Mouse (Mus musculus) frontal cortex, adult 2 months (tissue): ENCODE results near the gene Traf7. TPM values are rescaled to one million over a fixed set of nuclear protein-coding genes. Genes with fewer than 3 reads are reported as not detected.

Experiments
- polyA plus RNA-seq: library from polyadenylated mRNA; depleted of rRNA; stranded (reverse); fragments of >200 nt; gene quantifications from 2 replicates; pipeline ENCODE4 v1.2.3, GENCODE M21; 2012; rRNA removed

The Traf7 gene
- polyA plus RNA-seq, 1 experiment, result 212 TPM

Other genes starting within 250 kb of the Traf7 start
- 0.90 and 1.0 TPM in 2 replicates for gene Abca17, start 176.9 kb downstream of the Traf7 start, polyA plus RNA-seq
- 44.7 and 47.6 TPM in 2 replicates for gene Abca3, start 176.0 kb downstream of the Traf7 start, polyA plus RNA-seq
- 269 and 276 TPM in 2 replicates for gene Rnps1, start 113.4 kb downstream of the Traf7 start, polyA plus RNA-seq
- 50.0 and 55.9 TPM in 2 replicates for gene Eci1, start 101.3 kb downstream of the Traf7 start, polyA plus RNA-seq
- 18.3 and 22.9 TPM in 2 replicates for gene Dnase1l2, start 84.8 kb downstream of the Traf7 start, polyA plus RNA-seq
- 86.1 and 86.4 TPM in 2 replicates for gene E4f1, start 57.6 kb downstream of the Traf7 start, polyA plus RNA-seq
- 85.4 and 95.8 TPM in 2 replicates for gene Pgp, start 57.5 kb downstream of the Traf7 start, polyA plus RNA-seq
- gene Bricd5, start 54.1 kb downstream of the Traf7 start, polyA plus RNA-seq, result 2.1 and 2.6 TPM in 2 replicates
- 37.9 and 45.7 TPM in 2 replicates for gene Mlst8, start 48.9 kb downstream of the Traf7 start, polyA plus RNA-seq
- gene Caskin1, start 39.3 kb downstream of the Traf7 start, polyA plus RNA-seq, result 116 and 124 TPM in 2 replicates
- gene Rab26, start 6.3 kb upstream of the Traf7 start, polyA plus RNA-seq, result 97.2 and 118 TPM in 2 replicates
- gene Pkd1, start 21.9 kb upstream of the Traf7 start, polyA plus RNA-seq, result 85.1 and 85.3 TPM in 2 replicates
- 175 and 194 TPM in 2 replicates for gene Tsc2, start 104.7 kb upstream of the Traf7 start, polyA plus RNA-seq
- gene Nthl1, start 104.7 kb upstream of the Traf7 start, polyA plus RNA-seq, result 8.8 and 10.7 TPM in 2 replicates
- gene Slc9a3r2, start 122.4 kb upstream of the Traf7 start, polyA plus RNA-seq, result 80.5 and 83.9 TPM in 2 replicates
- gene Npw, start 130.5 kb upstream of the Traf7 start, polyA plus RNA-seq, result 0.65 TPM in 1 of 2 replicates, not detected in the other
- 53.8 and 59.4 TPM in 2 replicates for gene Zfp598, start 141.7 kb upstream of the Traf7 start, polyA plus RNA-seq
- 170 and 183 TPM in 2 replicates for gene Syngr3, start 162.0 kb upstream of the Traf7 start, polyA plus RNA-seq
- 22.6 and 24.1 TPM in 2 replicates for gene Gfer, start 168.2 kb upstream of the Traf7 start, polyA plus RNA-seq
- 5.9 and 6.7 TPM in 2 replicates for gene Noxo1, start 168.3 kb upstream of the Traf7 start, polyA plus RNA-seq
- 56.1 and 56.2 TPM in 2 replicates for gene Tbl3, start 179.7 kb upstream of the Traf7 start, polyA plus RNA-seq
- gene Rnf151, start 190.1 kb upstream of the Traf7 start, polyA plus RNA-seq, result 0.11 and 0.38 TPM in 2 replicates
- 967 and 1,066 TPM in 2 replicates for gene Rps2, start 190.2 kb upstream of the Traf7 start, polyA plus RNA-seq
- 445 and 493 TPM in 2 replicates for gene Ndufb10, start 196.5 kb upstream of the Traf7 start, polyA plus RNA-seq
- gene Rpl3l, start 199.9 kb upstream of the Traf7 start, polyA plus RNA-seq, result 0.56 and 0.65 TPM in 2 replicates
- 32.7 and 37.7 TPM in 2 replicates for gene Msrb1, start 208.7 kb upstream of the Traf7 start, polyA plus RNA-seq
- 0.66 and 0.78 TPM in 2 replicates for gene Hs3st6, start 225.1 kb upstream of the Traf7 start, polyA plus RNA-seq